Mouse (Mus musculus) hindbrain, embryonic 13.5 days (tissue): Measurements from ENCODE around the gene Rd3l. TPM values are rescaled to one million over a fixed set of nuclear protein-coding genes. Genes with fewer than 3 reads are reported as not detected.
"Not testable (repeated sequence)": the region's sequence is repeated elsewhere in the genome, so short reads cannot be mapped to it uniquely, and the experiment has no call there.

Experiments used
- ATAC-seq: fragments of 200-750 bp; cut with Nextera tagmentation; 2 replicates; pipeline ENCODE4 v1.8.0; 2017; ENCODE audit warnings: moderate TSS enrichment; ENCODE audit not compliant: low FRiP score
- H3K27ac ChIP-seq: fragments of 300-500 bp; sonication (generic); 2 replicates; pipeline ENCODE4 v1.5.1; 2015; ENCODE audit warnings: inconsistent platforms, mild to moderate bottlenecking, moderate library complexity
- H3K27me3 ChIP-seq: fragments of 300-500 bp; sonication (generic); 2 replicates; pipeline ENCODE4 v1.6.1; 2015; ENCODE audit warnings: mild to moderate bottlenecking, inconsistent platforms
- H3K36me3 ChIP-seq: fragments of 300-500 bp; sonication (generic); 2 replicates; pipeline ENCODE4 v1.6.1; 2015; ENCODE audit warnings: mild to moderate bottlenecking, inconsistent platforms
- H3K4me1 ChIP-seq: fragments of 300-500 bp; sonication (generic); replicated peaks from 2 replicates; pipeline ENCODE4 v1.6.1; 2015; ENCODE audit warnings: inconsistent platforms
- H3K4me2 ChIP-seq: fragments of 300-500 bp; sonication (generic); 2 replicates; pipeline ENCODE4 v1.6.1; 2015; ENCODE audit warnings: inconsistent platforms, mild to moderate bottlenecking, moderate library complexity
- H3K4me3 ChIP-seq: fragments of 300-500 bp; sonication (generic); 2 replicates; pipeline ENCODE4 v1.5.1; 2015; ENCODE audit warnings: mild to moderate bottlenecking, inconsistent platforms
- H3K9ac ChIP-seq: fragments of 300-500 bp; sonication (generic); 2 replicates; pipeline ENCODE4 v1.6.1; 2015; ENCODE audit warnings: mild to moderate bottlenecking, inconsistent platforms
- H3K9me3 ChIP-seq: fragments of 300-500 bp; sonication (generic); 2 replicates; pipeline ENCODE4 v1.6.1; 2016; ENCODE audit warnings: inconsistent platforms
- WGBS: fragments of 180-500 bp; shearing (Covaris S2); methylation state at CpG from one replicate; pipeline ENCODE4 v1.1.7; 2015; 5-methylcytosine and 5-hydroxymethylcytosine counted together
- polyA plus RNA-seq: library from polyadenylated mRNA; unstranded; fragments of >200 nt; fragmentation: Nextera tagmentation; extraction: Ambion mirVana; gene quantifications from 2 replicates; pipeline ENCODE4 v1.2.1, GENCODE M21; 2015

The Rd3l gene
- polyA plus RNA-seq, 1 experiment from 2014 or later, result not detected

DNA sequence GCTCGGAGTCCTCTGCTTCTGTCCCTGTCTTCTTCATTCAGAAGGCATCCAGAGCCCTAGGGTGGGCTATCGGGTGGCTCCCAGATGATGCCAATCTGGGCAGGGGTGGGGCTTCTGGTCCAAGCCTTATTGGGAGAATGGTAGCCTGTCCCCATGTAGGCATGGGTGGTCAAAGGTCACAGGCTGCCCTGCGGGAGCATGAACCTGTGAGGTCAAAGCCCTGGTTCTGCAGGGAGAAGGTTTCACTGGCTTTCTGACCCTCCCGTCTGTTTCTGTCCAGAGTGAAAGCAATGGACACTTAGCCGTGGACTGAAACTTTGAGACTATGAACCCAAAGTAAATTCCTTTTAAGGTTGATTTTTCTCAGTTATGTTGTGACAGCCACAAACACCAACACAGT is 24.9 kb downstream of the Rd3l start:
- no peak overlapping the region for H3K4me3 ChIP-seq
- H3K9me3 ChIP-seq, result no peaks in the 10 kb centered on the region
- peaks cover 11% of the 10 kb centered on the region for H3K4me1 ChIP-seq
- 83% methylated on average over 5 of the region's 5 CpGs for WGBS
- no peak overlapping the region for H3K9ac ChIP-seq
- no peak overlapping the region for H3K27ac ChIP-seq
- no peaks in the 10 kb centered on the region; the same call in 1 of the 2 replicates for H3K27me3 ChIP-seq
- H3K4me2 ChIP-seq, result no peak overlapping the region
- no peak for ATAC-seq
- peaks cover 21% of the 10 kb centered on the region for H3K36me3 ChIP-seq

DNA sequence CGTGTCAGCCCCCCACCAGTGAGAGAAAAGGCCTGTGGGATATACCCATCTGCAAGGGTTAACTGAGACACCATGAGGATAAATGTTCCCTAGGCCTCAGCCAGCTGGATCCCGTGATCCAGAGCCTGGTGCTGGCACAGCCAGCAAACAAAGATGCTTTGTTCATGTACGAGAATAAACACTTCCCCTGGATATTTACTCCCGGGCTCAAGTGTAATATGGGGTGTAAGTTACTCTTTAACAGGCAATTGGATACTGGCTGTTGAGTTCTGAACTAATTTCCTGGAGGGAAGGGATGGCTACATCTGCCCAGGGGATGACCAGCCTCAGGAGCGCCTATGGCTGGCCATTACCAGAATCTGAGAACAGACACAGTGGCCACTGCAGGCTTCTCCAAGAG is 29.4 kb downstream of the Rd3l start:
- 55% methylated on average over 5 of the region's 5 CpGs for WGBS
- ATAC-seq, result no peak
- Histone ChIP-seq H3K9ac (no peak overlapping the region), H3K36me3 (no peaks in the 10 kb centered on the region), H3K4me1 (peaks cover 9% of the 10 kb centered on the region), H3K9me3 (no peaks in the 10 kb centered on the region), H3K4me3 (no peak overlapping the region), H3K27me3 (peaks cover 2% of the 10 kb centered on the region; the same call in 1 of the 2 replicates), H3K27ac (no peak overlapping the region), H3K4me2 (no peak overlapping the region)

DNA sequence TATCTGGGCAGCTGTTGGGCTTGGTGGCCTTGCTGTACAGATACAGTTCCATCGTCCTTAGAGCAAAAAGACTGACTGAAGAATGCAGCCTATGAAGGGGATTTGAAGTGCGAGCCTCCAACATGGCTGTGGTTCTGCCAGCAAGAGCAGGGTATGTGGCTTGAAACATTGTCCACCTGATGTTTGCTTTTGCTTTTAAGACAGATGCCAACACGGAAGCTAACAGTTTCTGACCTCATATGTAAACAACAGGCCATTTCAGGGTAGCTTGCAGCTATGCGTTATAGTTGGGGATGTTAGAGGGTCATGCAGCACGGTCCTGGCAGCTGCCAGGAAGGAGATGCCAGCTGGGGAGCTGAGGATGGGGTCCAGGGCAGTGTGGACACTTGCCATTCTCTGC is 30.6 kb downstream of the Rd3l start:
- Histone ChIP-seq H3K27me3 (peaks cover 2% of the 10 kb centered on the region; the same call in 1 of the 2 replicates), H3K4me2 (no peak overlapping the region), H3K9ac (no peak overlapping the region), H3K4me1 (peaks cover 9% of the 10 kb centered on the region), H3K4me3 (no peak overlapping the region), H3K9me3 (no peaks in the 10 kb centered on the region), H3K36me3 (no peaks in the 10 kb centered on the region), H3K27ac (no peak overlapping the region)
- no peak for ATAC-seq
- WGBS, result 84% methylated on average over 5 of the region's 5 CpGs

DNA sequence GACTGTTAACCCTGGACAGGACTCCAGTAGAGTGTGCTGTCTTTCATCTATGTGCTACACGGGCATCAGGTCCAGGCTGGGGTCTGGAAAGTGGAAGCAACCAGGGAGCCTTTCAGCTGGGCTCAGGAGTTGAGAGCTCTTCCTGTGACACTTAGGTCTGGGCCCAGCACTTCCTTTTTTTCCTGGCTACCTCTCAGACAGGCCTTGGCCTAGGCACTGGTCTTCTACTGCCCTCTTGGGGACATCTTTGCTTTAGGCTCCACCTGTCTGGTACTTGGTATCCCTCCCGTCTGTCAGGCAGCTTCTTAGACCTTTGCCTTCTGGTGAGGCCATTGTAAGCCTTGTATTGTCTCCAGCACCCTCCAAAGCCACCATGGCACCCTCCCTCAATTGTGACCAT is 34.4 kb downstream of the Rd3l start:
- Histone ChIP-seq H3K4me3 (no peak overlapping the region), H3K9me3 (no peaks in the 10 kb centered on the region), H3K4me2 (no peak overlapping the region), H3K27ac (no peak overlapping the region), H3K9ac (no peak overlapping the region), H3K36me3 (no peaks in the 10 kb centered on the region), H3K4me1 (peaks cover 9% of the 10 kb centered on the region), H3K27me3 (0 out of 2 replicates have a peak, but pooled peaks cover 2% of the 10 kb centered on the region)
- 63% methylated on average over 2 of the region's 2 CpGs for WGBS
- ATAC-seq, result no peak

DNA sequence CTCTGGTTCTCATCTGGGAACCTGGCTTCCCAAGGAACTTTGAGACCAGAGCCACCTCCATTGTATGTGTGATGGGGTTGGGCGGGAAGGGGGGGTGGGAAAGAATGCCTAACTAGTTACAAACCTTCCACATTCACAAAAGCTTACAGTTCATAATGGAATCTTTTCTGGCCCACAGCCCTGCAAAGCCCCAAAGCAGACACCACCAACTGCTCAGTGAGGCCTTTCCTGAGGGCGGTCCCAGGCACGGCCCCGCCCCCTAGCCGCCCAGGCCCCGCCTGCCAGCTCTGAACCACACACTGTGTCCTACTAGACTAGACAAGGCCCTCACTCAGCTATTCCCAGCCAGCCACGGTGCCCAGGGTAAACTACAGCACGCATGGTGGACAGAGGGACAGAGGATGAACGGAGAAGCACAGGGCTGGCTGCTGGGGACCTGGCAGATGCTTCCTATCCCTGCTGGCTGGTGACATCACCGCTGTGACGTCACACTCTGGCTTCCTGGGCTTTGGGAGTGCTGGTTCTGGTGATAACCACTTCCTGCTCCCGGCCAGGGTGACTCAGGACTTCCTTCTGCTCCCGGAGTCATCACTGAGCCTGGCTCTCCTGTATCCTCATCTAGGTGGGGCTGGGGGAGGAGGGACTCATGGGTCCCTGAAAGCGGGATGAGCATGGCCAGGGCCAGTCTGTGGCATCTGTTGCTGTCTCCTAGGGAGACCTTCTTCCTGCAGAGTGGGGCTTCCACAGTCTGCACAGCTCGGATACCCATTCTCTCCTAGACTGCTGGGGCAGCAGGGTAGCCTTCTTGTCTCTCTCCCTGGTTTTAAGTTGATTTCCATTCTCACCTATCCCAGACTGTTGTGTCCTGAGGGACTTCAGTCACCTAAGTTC is 35.1 kb downstream of the Rd3l start:
- 68% methylated on average over 11 of the region's 15 CpGs for WGBS
- not testable (repeated sequence) for H3K27me3 ChIP-seq, H3K36me3 ChIP-seq, H3K4me2 ChIP-seq, H3K4me3 ChIP-seq, H3K9ac ChIP-seq, H3K4me1 ChIP-seq, ATAC-seq, H3K9me3 ChIP-seq
- H3K27ac ChIP-seq, result peak overlapping the region; percentile 52; the same call in 1 of the 2 replicates

DNA sequence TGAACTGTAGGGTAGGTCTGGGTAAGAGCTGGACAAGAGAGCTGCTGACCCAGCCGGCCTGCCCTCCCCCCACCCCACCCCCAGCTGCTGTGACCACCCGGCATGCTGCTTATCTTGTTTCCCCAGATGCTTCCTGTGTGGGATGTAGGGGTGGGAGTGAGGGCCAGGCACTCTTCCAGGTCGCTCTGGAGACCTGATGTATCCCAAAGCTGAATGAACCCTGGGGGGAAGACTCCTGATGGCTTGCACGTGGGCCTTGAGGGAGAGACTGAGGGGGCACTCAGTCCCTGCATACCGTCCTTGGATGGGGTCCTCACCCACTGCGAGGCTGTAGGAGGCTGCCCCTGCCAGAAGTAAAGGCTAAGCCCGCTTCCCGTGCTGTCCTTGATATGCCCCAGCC is 36.0 kb downstream of the Rd3l start:
- Histone ChIP-seq H3K9me3 (no peaks in the 10 kb centered on the region), H3K9ac (no peak overlapping the region), H3K4me3 (no peak overlapping the region), H3K4me1 (peaks cover 3% of the 10 kb centered on the region; the same call in 1 of the 2 replicates), H3K36me3 (no peaks in the 10 kb centered on the region), H3K27me3 (0 out of 2 replicates have a peak, but pooled peaks cover 2% of the 10 kb centered on the region), H3K4me2 (no peak overlapping the region), H3K27ac (peak overlapping the region; percentile 52)
- ATAC-seq, result no peak
- 66% methylated on average over 8 of the region's 8 CpGs for WGBS

DNA sequence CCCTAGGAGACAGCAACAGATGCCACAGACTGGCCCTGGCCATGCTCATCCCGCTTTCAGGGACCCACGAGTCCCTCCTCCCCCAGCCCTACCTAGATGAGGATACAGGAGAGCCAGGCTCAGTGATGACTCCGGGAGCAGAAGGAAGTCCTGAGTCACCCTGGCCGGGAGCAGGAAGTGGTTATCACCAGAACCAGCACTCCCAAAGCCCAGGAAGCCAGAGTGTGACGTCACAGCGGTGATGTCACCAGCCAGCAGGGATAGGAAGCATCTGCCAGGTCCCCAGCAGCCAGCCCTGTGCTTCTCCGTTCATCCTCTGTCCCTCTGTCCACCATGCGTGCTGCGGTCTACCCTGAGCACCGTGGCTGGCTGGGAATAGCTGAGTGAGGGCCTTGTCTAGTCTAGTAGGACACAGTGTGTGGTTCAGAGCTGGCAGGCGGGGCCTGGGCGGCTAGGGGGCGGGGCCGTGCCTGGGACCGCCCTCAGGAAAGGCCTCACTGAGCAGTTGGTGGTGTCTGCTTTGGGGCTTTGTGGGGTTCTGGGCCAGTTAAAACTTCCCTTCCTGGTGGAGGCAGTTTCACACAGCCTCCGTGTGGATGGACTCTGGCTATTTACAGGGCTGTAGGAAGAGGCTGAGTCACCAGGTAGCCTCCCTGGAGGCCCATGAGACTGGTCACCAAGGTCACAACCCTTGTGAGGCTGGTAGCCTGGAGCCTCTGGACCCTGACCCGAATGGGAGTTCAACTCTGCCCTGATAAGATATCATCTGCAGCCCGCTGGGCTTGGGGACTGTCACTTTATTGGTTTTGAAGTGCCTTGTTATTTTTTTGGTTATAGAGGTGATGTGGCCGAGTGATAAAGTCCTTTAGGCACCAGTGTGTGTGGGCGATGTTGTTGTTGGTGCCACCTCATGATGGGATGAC is 36.8 kb downstream of the Rd3l start:
- ATAC-seq, result 0 out of 2 replicates have a peak, but pooled peaks have one; percentile 36
- not testable (repeated sequence) for H3K36me3 ChIP-seq, H3K9ac ChIP-seq, H3K4me2 ChIP-seq, H3K4me1 ChIP-seq, H3K4me3 ChIP-seq, H3K9me3 ChIP-seq, H3K27me3 ChIP-seq
- H3K27ac ChIP-seq, result peak overlapping the region; percentile 52
- 71% methylated on average over 17 of the region's 20 CpGs for WGBS

DNA sequence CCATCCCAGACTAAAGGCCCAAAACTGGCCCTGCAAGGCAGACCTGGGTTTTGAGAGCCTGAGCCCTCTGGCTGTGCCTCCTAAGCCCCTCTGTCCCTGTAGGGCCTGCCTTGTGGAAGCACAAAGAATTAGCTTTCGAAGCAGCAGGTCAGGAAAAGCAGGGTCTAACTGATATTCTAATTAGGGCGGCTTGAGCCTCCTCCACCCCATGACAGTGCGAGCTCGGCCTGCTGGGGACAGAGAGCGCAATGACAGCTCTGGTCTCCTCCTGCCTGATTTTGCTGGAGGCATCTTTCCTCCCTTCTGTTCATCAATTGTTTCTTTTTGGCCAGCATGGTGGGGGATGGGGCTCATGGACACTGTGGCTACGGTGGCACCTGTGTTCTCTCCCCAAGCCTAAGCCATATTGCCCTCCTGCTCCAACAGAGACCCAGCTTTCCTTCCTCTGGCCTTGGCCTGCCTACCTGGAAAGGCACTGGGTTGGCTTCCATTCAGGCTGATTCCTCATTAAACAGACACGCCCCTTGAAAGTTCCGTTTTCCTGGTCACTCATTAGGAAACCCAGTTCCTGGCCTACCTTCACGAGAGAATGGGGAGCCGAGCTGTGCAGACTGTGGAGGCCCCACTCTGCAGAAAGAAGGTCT is 37.6 kb downstream of the Rd3l start:
- 70% methylated on average over 10 of the region's 10 CpGs for WGBS
- Histone ChIP-seq H3K4me3 (no peak overlapping the region), H3K9ac (no peak overlapping the region), H3K36me3 (no peaks in the 10 kb centered on the region), H3K27ac (no peak overlapping the region), H3K4me2 (no peak overlapping the region), H3K27me3 (0 out of 2 replicates have a peak, but pooled peaks cover under 1% of the 10 kb centered on the region), H3K4me1 (peaks cover 3% of the 10 kb centered on the region; the same call in 1 of the 2 replicates), H3K9me3 (no peaks in the 10 kb centered on the region)
- ATAC-seq, result no peak

DNA sequence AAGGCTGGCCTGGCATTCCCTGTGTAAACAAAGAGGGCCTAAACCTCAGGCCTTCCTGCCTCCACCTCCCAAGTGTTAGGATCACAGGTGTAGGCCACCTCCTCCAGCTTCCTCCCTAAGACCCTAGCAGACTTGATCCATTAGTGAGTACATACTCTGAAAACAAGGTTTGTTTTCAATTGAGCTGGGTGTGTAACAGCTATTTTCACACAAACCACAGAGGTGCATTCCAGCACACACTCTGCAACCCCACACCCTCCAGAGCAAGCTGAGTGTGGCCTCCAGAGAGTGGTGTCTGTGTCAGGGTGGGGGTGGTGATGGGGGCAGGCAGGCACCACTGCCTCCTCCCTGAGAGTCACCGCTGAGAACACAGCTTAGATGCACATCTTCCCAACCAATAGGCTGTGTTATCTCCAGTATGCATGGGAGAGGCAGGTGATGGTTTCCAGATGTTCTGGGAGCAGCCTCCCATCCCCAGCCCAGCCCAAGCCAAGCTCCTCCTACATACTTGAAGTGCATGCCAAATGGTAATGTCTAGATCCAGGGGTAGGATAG is 42.4 kb downstream of the Rd3l start:
- Histone ChIP-seq H3K27ac (no peak overlapping the region), H3K4me2 (no peak overlapping the region), H3K4me1 (peaks cover 20% of the 10 kb centered on the region), H3K27me3 (no peaks in the 10 kb centered on the region; the same call in 1 of the 2 replicates), H3K9ac (no peak overlapping the region), H3K4me3 (no peak overlapping the region), H3K9me3 (no peaks in the 10 kb centered on the region), H3K36me3 (no peaks in the 10 kb centered on the region)
- WGBS, result 92% methylated on average over 1 of the region's 1 CpGs
- no peak for ATAC-seq

DNA sequence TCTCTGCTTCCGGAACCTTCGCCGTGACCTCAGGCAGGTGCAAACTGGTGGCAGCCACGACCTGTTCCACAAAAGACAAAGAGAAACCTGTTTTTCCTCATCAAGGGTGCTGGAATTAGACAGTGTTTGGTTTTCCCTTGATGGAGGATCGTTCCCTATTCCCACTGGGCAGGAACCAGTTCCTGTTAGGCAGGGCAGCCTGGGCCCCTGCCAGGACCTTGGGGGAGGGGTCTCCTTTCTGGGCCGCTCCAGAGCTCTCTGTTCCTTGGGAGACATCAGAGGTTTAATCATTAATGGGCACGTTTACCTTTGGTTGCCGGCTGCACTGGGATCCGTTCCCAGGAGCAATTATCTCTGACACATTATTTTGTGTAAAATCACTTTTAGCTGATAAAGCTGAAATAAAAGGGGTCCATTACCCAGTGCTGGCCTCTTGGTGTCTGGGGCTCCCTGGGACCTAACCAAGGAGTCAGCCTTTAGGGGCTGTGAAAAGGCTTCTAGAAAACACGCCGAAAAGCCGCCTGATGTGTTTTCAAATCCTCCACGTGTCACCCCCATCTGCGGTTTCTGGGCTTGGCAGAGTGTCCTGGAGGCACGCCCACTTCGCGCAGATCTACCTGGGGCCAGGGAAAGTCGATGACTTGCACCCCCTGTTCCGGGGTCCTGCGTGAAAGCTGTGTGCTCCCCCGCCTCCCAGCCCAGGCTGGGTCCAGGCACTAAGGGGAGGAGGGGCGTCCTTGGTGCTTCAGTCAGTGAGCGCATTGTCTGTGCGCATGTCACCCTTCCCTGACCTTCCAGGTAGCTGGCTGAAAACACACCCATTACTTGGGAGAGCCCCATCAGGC is 44.2 kb downstream of the Rd3l start:
- H3K9ac ChIP-seq, result peak overlapping the region; percentile 49; the same call in 1 of the 2 replicates
- ATAC-seq, result no peak

DNA sequence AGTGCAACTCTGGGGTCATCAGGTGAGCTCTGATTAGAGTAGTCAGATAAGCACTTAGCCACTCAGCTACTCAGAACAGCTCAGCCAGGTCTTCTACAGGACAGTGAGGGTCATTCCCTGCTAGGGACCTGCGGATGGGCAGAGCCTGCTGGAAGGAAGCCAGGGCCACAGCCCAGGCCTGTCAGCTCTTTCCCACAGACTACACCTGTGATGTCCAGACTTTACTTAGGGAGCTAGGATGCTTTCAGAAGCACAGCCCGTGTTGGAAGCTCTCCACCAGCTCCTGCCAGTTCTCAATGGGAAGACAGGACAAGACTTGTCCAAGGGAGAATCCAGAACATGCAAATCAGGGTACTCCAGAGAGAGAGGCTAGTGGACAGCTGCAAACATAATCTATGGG is 47.1 kb downstream of the Rd3l start:
- no peak overlapping the region for H3K27ac ChIP-seq
- H3K4me3 ChIP-seq, result no peak overlapping the region
- no peaks in the 10 kb centered on the region for H3K36me3 ChIP-seq
- no peak overlapping the region for H3K9ac ChIP-seq
- no peak for ATAC-seq
- H3K4me1 ChIP-seq, result peaks cover 25% of the 10 kb centered on the region
- no peak overlapping the region for H3K4me2 ChIP-seq
- no peaks in the 10 kb centered on the region; the same call in 1 of the 2 replicates for H3K27me3 ChIP-seq
- H3K9me3 ChIP-seq, result no peaks in the 10 kb centered on the region
- WGBS, result 78% methylated on average over 2 of the region's 2 CpGs

More for the DNA sequence above, 44.2 kb downstream of the Rd3l start:
- no peaks in the 10 kb centered on the region for H3K36me3 ChIP-seq
- H3K4me1 ChIP-seq, result peaks cover 22% of the 10 kb centered on the region
- H3K9me3 ChIP-seq, result no peaks in the 10 kb centered on the region
- H3K27me3 ChIP-seq, result no peaks in the 10 kb centered on the region; the same call in 1 of the 2 replicates
- H3K4me3 ChIP-seq, result no peak overlapping the region
- H3K4me2 ChIP-seq, result no peak overlapping the region
- WGBS, result 36% methylated on average over 24 of the region's 24 CpGs
- no peak overlapping the region for H3K27ac ChIP-seq
